Mouse (Mus musculus): ENCODE results near the gene Arnt. TPM values are rescaled to one million over a fixed set of nuclear protein-coding genes. Genes with fewer than 3 reads are reported as not detected.
"Not testable (repeated sequence)": the region's sequence is repeated elsewhere in the genome, so short reads cannot be mapped to it uniquely, and the experiment has no call there.

The Arnt gene
- polyA plus RNA-seq, 1 experiment from 2014 or later = 22.7 TPM

DNA sequence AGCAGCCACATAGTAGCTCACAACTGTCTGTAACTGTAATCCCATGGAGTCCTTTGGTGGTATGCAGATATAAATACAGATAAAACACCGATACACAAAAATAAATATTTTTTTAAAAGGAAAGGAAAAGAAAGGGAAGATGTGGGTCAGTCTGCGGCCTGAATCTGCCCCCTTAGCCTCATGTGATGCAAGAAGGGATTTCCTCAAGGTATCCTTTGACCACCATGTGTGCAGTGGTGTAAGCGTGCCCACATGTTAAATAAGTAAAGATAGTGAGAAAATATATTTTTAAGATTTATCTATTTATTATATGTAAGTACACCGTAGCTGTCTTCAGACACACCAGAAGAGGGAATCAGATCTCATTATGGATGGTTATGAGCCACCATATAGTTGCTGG lies 105.6 kb downstream of the Arnt start:
- Histone ChIP-seq H3K4me3 (ENCODE audit: low read depth, low read length) (no peak overlapping the region), H3K36me3 (ENCODE audit: insufficient read depth, low read length) (no peaks in the 10 kb centered on the region), H3K9me3 (ENCODE audit: low read length) (no peaks in the 10 kb centered on the region), H3K27ac (ENCODE audit: low read length) (no peak overlapping the region), H3K4me1 (ENCODE audit: insufficient read depth, low read depth, low read length) (no peaks in the 10 kb centered on the region), H3K27me3 (replicated peaks; ENCODE audit: insufficient read depth, low read length) (no peaks in the 10 kb centered on the region), H3K4me2 (replicated peaks; ENCODE audit: low read depth, low read length) (no peak overlapping the region), H3K9ac (replicated peaks; ENCODE audit: low read depth) (no peak overlapping the region)
- no peak for DNase-seq (ENCODE audit: low spot score)
- no peak for ATAC-seq
- 89% methylated on average over 4 of the region's 4 CpGs for WGBS
- TF ChIP-seq CTCF (IDR thresholded peaks at IDR 0.05) (no peak), EP300 (IDR thresholded peaks at IDR 0.05) (no peak)

DNA sequence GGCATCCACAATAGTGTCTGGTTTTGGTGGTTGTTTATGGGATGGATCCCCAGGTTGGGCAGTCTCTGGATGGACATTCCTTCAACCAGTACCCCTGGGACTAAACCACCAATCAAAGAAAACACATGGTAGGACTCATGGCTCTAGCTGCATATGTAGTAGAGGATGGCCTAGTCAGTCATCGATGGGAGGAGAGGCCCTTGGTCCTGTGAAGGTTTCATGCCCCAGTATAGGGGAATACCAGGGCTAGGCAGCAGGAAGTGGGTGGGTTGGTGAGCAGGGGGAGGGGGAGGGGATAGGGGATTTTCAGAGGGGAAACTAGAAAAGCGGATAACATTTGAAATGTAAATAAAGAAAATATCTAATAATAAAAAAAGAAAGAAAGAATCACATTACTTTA lies 107.0 kb downstream of the Arnt start:
- not testable (repeated sequence) for H3K9ac ChIP-seq (replicated peaks; ENCODE audit: low read depth); H3K4me3 ChIP-seq (ENCODE audit: low read depth, low read length); H3K4me2 ChIP-seq (replicated peaks; ENCODE audit: low read depth, low read length); ATAC-seq; H3K27me3 ChIP-seq (replicated peaks; ENCODE audit: insufficient read depth, low read length); H3K9me3 ChIP-seq (ENCODE audit: low read length); DNase-seq (ENCODE audit: low spot score); H3K4me1 ChIP-seq (ENCODE audit: insufficient read depth, low read depth, low read length); H3K36me3 ChIP-seq (ENCODE audit: insufficient read depth, low read length); H3K27ac ChIP-seq (ENCODE audit: low read length)
- 52% methylated on average over 2 of the region's 2 CpGs for WGBS

DNA sequence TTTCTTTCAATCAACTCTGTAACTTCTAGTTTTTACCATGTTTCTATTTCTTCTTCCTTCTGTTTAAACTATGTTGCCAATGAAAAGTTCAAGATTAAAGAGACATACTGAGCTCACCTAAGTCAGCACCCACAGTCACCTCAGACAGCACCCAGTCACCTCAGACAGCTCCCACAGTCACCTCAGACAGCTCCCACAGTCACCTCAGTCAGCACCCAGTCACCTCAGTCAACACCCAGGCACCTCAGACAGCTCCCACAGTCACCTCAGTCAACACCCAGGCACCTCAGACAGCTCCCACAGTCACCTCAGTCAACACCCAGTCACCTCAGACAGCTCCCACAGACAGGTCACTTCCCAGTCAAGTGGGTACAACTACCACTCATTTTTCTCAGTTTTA lies 108.0 kb downstream of the Arnt start:
- no peak overlapping the region for H3K27ac ChIP-seq (ENCODE audit: low read length)
- DNase-seq (ENCODE audit: low spot score) (no peak), ATAC-seq (no peak)
- no peaks in the 10 kb centered on the region for H3K36me3 ChIP-seq (ENCODE audit: insufficient read depth, low read length)
- no peak overlapping the region for H3K9ac ChIP-seq (replicated peaks; ENCODE audit: low read depth)
- TF ChIP-seq CTCF (IDR thresholded peaks at IDR 0.05) (no peak), EP300 (IDR thresholded peaks at IDR 0.05) (no peak)
- H3K27me3 ChIP-seq (replicated peaks; ENCODE audit: insufficient read depth, low read length) = no peaks in the 10 kb centered on the region
- no peak overlapping the region for H3K4me2 ChIP-seq (replicated peaks; ENCODE audit: low read depth, low read length)
- H3K4me3 ChIP-seq (ENCODE audit: low read depth, low read length) = no peak overlapping the region
- no peaks in the 10 kb centered on the region for H3K4me1 ChIP-seq (ENCODE audit: insufficient read depth, low read depth, low read length)
- H3K9me3 ChIP-seq (ENCODE audit: low read length) = no peaks in the 10 kb centered on the region

DNA sequence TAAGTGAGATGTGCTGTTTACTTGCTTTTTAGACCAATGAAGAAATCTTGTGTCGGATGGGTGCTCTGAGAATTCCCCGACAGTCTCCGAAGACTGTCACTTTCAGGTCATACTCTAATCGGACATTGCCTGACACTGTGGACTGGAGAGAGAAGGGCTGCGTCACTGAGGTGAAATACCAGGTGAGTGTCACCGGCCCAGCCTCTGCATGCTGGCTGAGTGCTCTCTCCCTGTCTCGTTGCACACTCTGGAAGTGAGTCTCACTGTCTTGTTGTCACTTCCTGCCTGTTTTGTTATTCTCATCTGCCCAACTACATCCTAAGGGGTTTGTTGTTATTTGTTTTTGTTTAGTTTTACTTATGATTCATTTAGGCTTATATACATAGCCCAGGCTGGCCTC lies 108.8 kb downstream of the Arnt start:
- 46% methylated on average over 7 of the region's 7 CpGs for WGBS

More for the DNA sequence above, 108.8 kb downstream of the Arnt start:
- Histone ChIP-seq H3K27ac (ENCODE audit: low read length) (no peak overlapping the region), H3K9ac (replicated peaks; ENCODE audit: low read depth) (no peak overlapping the region), H3K27me3 (replicated peaks; ENCODE audit: insufficient read depth, low read length) (no peaks in the 10 kb centered on the region), H3K4me1 (ENCODE audit: insufficient read depth, low read depth, low read length) (no peaks in the 10 kb centered on the region), H3K9me3 (ENCODE audit: low read length) (no peaks in the 10 kb centered on the region), H3K36me3 (ENCODE audit: insufficient read depth, low read length) (no peaks in the 10 kb centered on the region), H3K4me3 (ENCODE audit: low read depth, low read length) (no peak overlapping the region), H3K4me2 (replicated peaks; ENCODE audit: low read depth, low read length) (no peak overlapping the region)
- TF ChIP-seq CTCF (IDR thresholded peaks at IDR 0.05) (no peak), EP300 (IDR thresholded peaks at IDR 0.05) (no peak)
- no peak for DNase-seq (ENCODE audit: low spot score)
- ATAC-seq = no peak

Other genes starting within 250 kb of the Arnt start
- 4.3 and 4.7 TPM in 2 replicates for gene Gabpb2, start 216.5 kb upstream of the Arnt start, polyA plus RNA-seq (2015; fragmentation: Nextera tagmentation; extraction: Ambion mirVana)
- 104 and 120 TPM in 2 replicates for gene Cdc42se1, start 205.7 kb upstream of the Arnt start, polyA plus RNA-seq (2015; fragmentation: Nextera tagmentation; extraction: Ambion mirVana)
- 5.9 and 6.5 TPM in 2 replicates for gene Mllt11, start 202.2 kb upstream of the Arnt start, polyA plus RNA-seq (2015; fragmentation: Nextera tagmentation; extraction: Ambion mirVana)
- gene Gm128, start 192.8 kb upstream of the Arnt start, polyA plus RNA-seq (2015; fragmentation: Nextera tagmentation; extraction: Ambion mirVana) = 1.5 and 1.6 TPM in 2 replicates
- 2.5 and 2.8 TPM in 2 replicates for gene Bnipl, start 183.2 kb upstream of the Arnt start, polyA plus RNA-seq (2015; fragmentation: Nextera tagmentation; extraction: Ambion mirVana)
- gene Mindy1, start 153.0 kb upstream of the Arnt start, polyA plus RNA-seq (2015; fragmentation: Nextera tagmentation; extraction: Ambion mirVana) = 65.8 and 68.0 TPM in 2 replicates
- 11.6 and 14.5 TPM in 2 replicates for gene Prune1, start 152.3 kb upstream of the Arnt start, polyA plus RNA-seq (2015; fragmentation: Nextera tagmentation; extraction: Ambion mirVana)
- 1.4 and 1.6 TPM in 2 replicates for gene Anxa9, start 127.2 kb upstream of the Arnt start, polyA plus RNA-seq (2015; fragmentation: Nextera tagmentation; extraction: Ambion mirVana)
- 291 and 299 TPM in 2 replicates for gene Cers2, start 119.6 kb upstream of the Arnt start, polyA plus RNA-seq (2015; fragmentation: Nextera tagmentation; extraction: Ambion mirVana)
- 11.5 and 13.2 TPM in 2 replicates for gene Setdb1, start 77.2 kb upstream of the Arnt start, polyA plus RNA-seq (2015; fragmentation: Nextera tagmentation; extraction: Ambion mirVana)
- 0.23 and 0.45 TPM in 2 replicates for gene 4930558C23Rik, start 31.5 kb upstream of the Arnt start, polyA plus RNA-seq (2015; fragmentation: Nextera tagmentation; extraction: Ambion mirVana)
- gene Ctsk, start 64.9 kb downstream of the Arnt start, polyA plus RNA-seq (2015; fragmentation: Nextera tagmentation; extraction: Ambion mirVana) = 8.2 and 8.8 TPM in 2 replicates
- gene Ctss, start 92.4 kb downstream of the Arnt start, polyA plus RNA-seq (2015; fragmentation: Nextera tagmentation; extraction: Ambion mirVana) = 109 and 115 TPM in 2 replicates
- gene Hormad1, start 125.3 kb downstream of the Arnt start, polyA plus RNA-seq (2015; fragmentation: Nextera tagmentation; extraction: Ambion mirVana) = not detected in 2 replicates
- gene Golph3l, start 154.5 kb downstream of the Arnt start, polyA plus RNA-seq (2015; fragmentation: Nextera tagmentation; extraction: Ambion mirVana) = 23.1 and 25.3 TPM in 2 replicates
- 48.2 and 52.0 TPM in 2 replicates for gene Ensa, start 190.6 kb downstream of the Arnt start, polyA plus RNA-seq (2015; fragmentation: Nextera tagmentation; extraction: Ambion mirVana)
- gene Mcl1, start 224.4 kb downstream of the Arnt start, polyA plus RNA-seq (2015; fragmentation: Nextera tagmentation; extraction: Ambion mirVana) = 99.6 and 101 TPM in 2 replicates